Mouse (Mus musculus) kidney, adult 2 months (tissue): Measurements from ENCODE around the gene Gtf2h4.

Experiments
- CTCF ChIP-seq: fragments of 200-500 bp; conservative IDR thresholded peaks from 2 replicates; pipeline ENCODE4 v1.5.1; 2011; ENCODE audit warnings: low read depth, mild to moderate bottlenecking, control low read depth, low read length, moderate library complexity, mixed read lengths; ENCODE audit not compliant: insufficient read depth, insufficient read length
- POLR2A ChIP-seq: fragments of 200-500 bp; IDR thresholded peaks from one replicate; pipeline ENCODE4 v1.6.1; 2011; ENCODE audit warnings: low read depth, low read length, control low read depth

- TF ChIP-seq CTCF (no peak), POLR2A (no peak)
These were observed 25.0 kb upstream of the Gtf2h4 start for GRCm38 (mm10) chr17:35698501-35698883.
